Mouse (Mus musculus) 3134 (cell line): ENCODE results near the gene Olfr715.
"Not testable (repeated sequence)": the region's sequence is repeated elsewhere in the genome, so short reads cannot be mapped to it uniquely, and the experiment has no call there.

Source experiments
- DNase-seq: peaks from one replicate; pipeline ENCODE4 v3.0.0-alpha.2; 2011; ENCODE audit warnings: low spot score; ENCODE audit not compliant: insufficient read length; ENCODE audit errors: extremely low read depth

The Olfr715 gene

GRCm38 (mm10) chr7:107130983-107131382 lies at the start of gene Olfr715:
TSS of gene Olfr715 (minus strand) at chr7:107131083.
- DNase-seq: not testable (repeated sequence)

DNA sequence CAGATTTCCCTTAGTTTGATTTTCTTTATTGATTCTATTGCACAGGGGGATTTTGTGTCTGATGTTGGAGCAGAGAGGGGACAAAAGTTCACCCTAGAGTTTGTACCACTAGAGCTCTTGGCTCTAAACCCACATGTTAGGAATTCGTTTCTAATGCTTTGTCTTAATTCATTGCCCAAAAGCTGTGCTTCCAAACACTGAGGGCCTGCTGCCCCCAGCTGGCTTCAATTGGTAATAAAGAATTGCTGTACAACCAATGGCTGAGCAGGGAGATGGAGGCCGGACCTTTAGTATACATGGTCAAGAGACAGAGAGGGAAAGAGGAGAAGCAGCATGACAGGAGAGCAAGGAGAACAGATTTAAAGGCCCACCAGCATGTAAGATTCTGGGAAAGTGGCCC lies 49.5 kb upstream of the Olfr715 start:
- no peak for DNase-seq

DNA sequence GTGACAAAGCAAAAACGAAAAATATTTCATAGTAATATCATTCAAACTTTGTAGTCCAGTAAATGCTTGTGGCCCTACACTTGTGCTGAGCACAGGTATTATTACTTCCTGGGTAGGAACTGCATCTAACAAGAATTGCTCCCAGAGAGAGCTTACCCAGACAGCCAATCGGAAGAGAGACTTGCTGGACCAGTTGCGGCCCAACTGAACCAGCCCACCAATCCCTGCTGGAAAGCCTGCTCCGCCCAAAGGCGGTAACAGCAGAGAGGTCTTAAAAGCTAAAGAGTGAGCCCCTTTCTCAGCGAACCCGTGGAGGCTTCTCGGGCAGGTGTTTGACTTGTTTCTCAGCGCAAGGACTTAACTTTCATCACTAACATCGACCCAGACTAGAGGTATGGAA lies 35.8 kb upstream of the Olfr715 start, which contains the start of gene Nlrp14:
TSS of gene Nlrp14 (plus strand) at position 301 of the 400 bp plus-strand sequence.
- DNase-seq: no peak

GRCm38 (mm10) chr7:107138027-107138426 lies 7.1 kb upstream of the Olfr715 start, which contains the start of gene Olfr716:
TSS of gene Olfr716 (plus strand) at chr7:107138327.
- DNase-seq: not testable (repeated sequence)

GRCm38 (mm10) chr7:107110269-107110668 lies 20.6 kb downstream of the Olfr715 start, which contains the start of gene Olfr715b:
TSS of gene Olfr715b (minus strand) at chr7:107110369.
- DNase-seq: not testable (repeated sequence)

GRCm38 (mm10) chr7:107092920-107093319 lies 38.0 kb downstream of the Olfr715 start, which contains the start of gene Olfr17:
TSS of gene Olfr17 (plus strand) at chr7:107093220.
- no peak for DNase-seq
